Mouse (Mus musculus): ENCODE measurements around the gene Pdia3. TPM values are rescaled to one million over a fixed set of nuclear protein-coding genes. Genes with fewer than 3 reads are reported as not detected.

Pdia3 gene
- polyA plus RNA-seq, 1 experiment from 2014 or later: 491 TPM

GRCm38 (mm10) chr2:121439746-121440145 lies 26.2 kb downstream of the Pdia3 start:
- DNase-seq (ENCODE audit: low spot score): no peak
- 65% methylated on average over 4 of the region's 4 CpGs for WGBS
- H3K27ac ChIP-seq (ENCODE audit: low read depth, low read length): no peak overlapping the region
- no peak overlapping the region for H3K4me2 ChIP-seq
- H3K4me1 ChIP-seq (replicated peaks; ENCODE audit: control insufficient read depth, insufficient read depth, low read length): peaks cover 12% of the 10 kb centered on the region; the same call in 1 of the 2 replicates
- no peak overlapping the region for H3K4me3 ChIP-seq (ENCODE audit: low read depth, low read length)
- H3K9me3 ChIP-seq (ENCODE audit: control insufficient read depth, low read length): no peaks in the 10 kb centered on the region
- H3K9ac ChIP-seq (ENCODE audit: low read depth, low read length): no peak overlapping the region
- H3K27me3 ChIP-seq (replicated peaks; ENCODE audit: control insufficient read depth, insufficient read depth, low read length): 0 out of 2 replicates have a peak, but pooled peaks cover 7% of the 10 kb centered on the region
- H3K36me3 ChIP-seq (ENCODE audit: control insufficient read depth, insufficient read depth, low read length): peaks cover 14% of the 10 kb centered on the region
- no peak for ATAC-seq (replicated peaks; ENCODE audit: low FRiP score)

GRCm38 (mm10) chr2:121440834-121441605 lies 27.4 kb downstream of the Pdia3 start:
- Histone ChIP-seq H3K9me3 (ENCODE audit: control insufficient read depth, low read length) (no peaks in the 10 kb centered on the region), H3K36me3 (ENCODE audit: control insufficient read depth, insufficient read depth, low read length) (peaks cover 8% of the 10 kb centered on the region), H3K4me3 (ENCODE audit: low read depth, low read length) (no peak overlapping the region), H3K9ac (ENCODE audit: low read depth, low read length) (no peak overlapping the region), H3K27ac (ENCODE audit: low read depth, low read length) (no peak overlapping the region), H3K27me3 (replicated peaks; ENCODE audit: control insufficient read depth, insufficient read depth, low read length) (0 out of 2 replicates have a peak, but pooled peaks cover 7% of the 10 kb centered on the region), H3K4me1 (replicated peaks; ENCODE audit: control insufficient read depth, insufficient read depth, low read length) (peaks cover 12% of the 10 kb centered on the region; the same call in 1 of the 2 replicates), H3K4me2 (no peak overlapping the region)
- no peak for ATAC-seq (replicated peaks; ENCODE audit: low FRiP score)
- DNase-seq (ENCODE audit: low spot score): no peak
- 53% methylated on average over 5 of the region's 5 CpGs for WGBS

- WGBS: 13% methylated on average over 11 of the region's 11 CpGs
- ATAC-seq (replicated peaks; ENCODE audit: low FRiP score) (no peak), DNase-seq (ENCODE audit: low spot score) (no peak)
- Histone ChIP-seq H3K27ac (ENCODE audit: low read depth, low read length) (no peak overlapping the region), H3K4me3 (ENCODE audit: low read depth, low read length) (peak overlapping the region; percentile 53), H3K9me3 (ENCODE audit: control insufficient read depth, low read length) (no peaks in the 10 kb centered on the region), H3K36me3 (ENCODE audit: control insufficient read depth, insufficient read depth, low read length) (peaks cover 8% of the 10 kb centered on the region), H3K27me3 (replicated peaks; ENCODE audit: control insufficient read depth, insufficient read depth, low read length) (0 out of 2 replicates have a peak, but pooled peaks cover 7% of the 10 kb centered on the region), H3K4me2 (peak overlapping the region; percentile 90), H3K4me1 (replicated peaks; ENCODE audit: control insufficient read depth, insufficient read depth, low read length) (peaks cover 12% of the 10 kb centered on the region; the same call in 1 of the 2 replicates), H3K9ac (ENCODE audit: low read depth, low read length) (peak overlapping the region; percentile 31; the same call in 1 of the 2 replicates)
Measured at GRCm38 (mm10) chr2:121441800-121442199, 28.2 kb downstream of the Pdia3 start.

DNA sequence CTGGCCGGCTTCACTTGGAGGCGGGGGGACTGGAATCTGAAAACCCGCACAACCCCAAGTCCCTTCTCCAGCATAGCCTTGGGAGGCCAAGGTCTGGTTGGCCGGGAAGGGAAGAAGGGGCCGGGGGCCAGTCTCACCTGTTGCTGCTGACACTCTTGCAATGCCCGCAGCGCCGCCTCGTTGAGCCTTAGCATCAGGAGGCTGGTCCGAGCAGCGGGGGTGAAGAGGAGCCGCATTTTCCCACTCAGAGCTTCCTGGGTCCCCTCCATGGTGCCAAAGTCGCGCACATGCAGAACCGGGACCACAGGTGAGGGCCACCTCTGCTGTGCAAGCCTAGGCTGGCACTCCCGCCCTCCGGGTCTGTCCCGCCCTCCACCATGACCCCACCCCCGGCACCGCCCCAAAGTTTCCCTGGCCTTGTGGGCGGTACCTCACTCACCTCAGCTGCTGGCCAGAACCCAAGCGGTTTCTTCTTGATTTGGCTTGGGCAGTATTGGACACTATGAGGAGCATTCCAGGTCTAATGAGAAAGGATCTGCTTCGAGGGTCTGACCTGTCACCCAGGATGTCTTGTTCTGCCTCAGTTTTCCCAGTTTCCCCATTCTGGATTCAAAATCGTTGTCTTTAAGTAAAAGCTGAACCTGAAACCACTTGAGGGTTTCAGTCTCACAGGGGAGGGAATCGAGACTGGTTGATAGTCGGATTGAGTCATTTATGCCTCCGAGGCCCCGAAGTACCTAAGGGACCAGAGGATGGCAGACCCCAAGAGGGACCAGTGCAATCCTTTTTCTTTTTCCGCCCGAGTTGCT lies 28.9 kb downstream of the Pdia3 start:
- Histone ChIP-seq H3K9ac (ENCODE audit: low read depth, low read length) (peak overlapping the region; percentile 31), H3K4me2 (peak overlapping the region; percentile 90), H3K27me3 (replicated peaks; ENCODE audit: control insufficient read depth, insufficient read depth, low read length) (0 out of 2 replicates have a peak, but pooled peaks cover 7% of the 10 kb centered on the region), H3K4me1 (replicated peaks; ENCODE audit: control insufficient read depth, insufficient read depth, low read length) (peaks cover 12% of the 10 kb centered on the region; the same call in 1 of the 2 replicates), H3K4me3 (ENCODE audit: low read depth, low read length) (peak overlapping the region; percentile 53), H3K36me3 (ENCODE audit: control insufficient read depth, insufficient read depth, low read length) (peaks cover 4% of the 10 kb centered on the region), H3K27ac (ENCODE audit: low read depth, low read length) (no peak overlapping the region), H3K9me3 (ENCODE audit: control insufficient read depth, low read length) (no peaks in the 10 kb centered on the region)
- DNase-seq (ENCODE audit: low spot score) (peak; percentile 83), ATAC-seq (replicated peaks; ENCODE audit: low FRiP score) (peak; percentile 90)
- WGBS: 2% methylated on average over 30 of the region's 30 CpGs

GRCm38 (mm10) chr2:121443068-121443349 lies 29.4 kb downstream of the Pdia3 start:
- Histone ChIP-seq H3K4me1 (replicated peaks; ENCODE audit: control insufficient read depth, insufficient read depth, low read length) (peaks cover 15% of the 10 kb centered on the region), H3K4me2 (peak overlapping the region; percentile 90), H3K27me3 (replicated peaks; ENCODE audit: control insufficient read depth, insufficient read depth, low read length) (0 out of 2 replicates have a peak, but pooled peaks cover 7% of the 10 kb centered on the region), H3K4me3 (ENCODE audit: low read depth, low read length) (peak overlapping the region; percentile 53), H3K9ac (ENCODE audit: low read depth, low read length) (0 out of 2 replicates have a peak overlapping the region, but pooled peaks have one; percentile 31), H3K27ac (ENCODE audit: low read depth, low read length) (no peak overlapping the region), H3K36me3 (ENCODE audit: control insufficient read depth, insufficient read depth, low read length) (peaks cover 4% of the 10 kb centered on the region), H3K9me3 (ENCODE audit: control insufficient read depth, low read length) (no peaks in the 10 kb centered on the region)
- no peak for DNase-seq (ENCODE audit: low spot score)
- WGBS: 27% methylated on average over 8 of the region's 8 CpGs
- ATAC-seq (replicated peaks; ENCODE audit: low FRiP score): no peak

- 85% methylated on average over 1 of the region's 1 CpGs for WGBS
- H3K36me3 ChIP-seq (ENCODE audit: control insufficient read depth, insufficient read depth, low read length): no peaks in the 10 kb centered on the region
- H3K9me3 ChIP-seq (ENCODE audit: control insufficient read depth, low read length): no peaks in the 10 kb centered on the region
- peaks cover 15% of the 10 kb centered on the region for H3K4me1 ChIP-seq (replicated peaks; ENCODE audit: control insufficient read depth, insufficient read depth, low read length)
- peak within 1 kb of the TSS; percentile 90 for H3K4me2 ChIP-seq
- no peak for DNase-seq (ENCODE audit: low spot score)
- 0 out of 2 replicates have a peak within 1 kb of the TSS, but pooled peaks have one; percentile 31 for H3K9ac ChIP-seq (ENCODE audit: low read depth, low read length)
- no peak within 1 kb of the TSS for H3K4me3 ChIP-seq (ENCODE audit: low read depth, low read length)
- 0 out of 2 replicates have a peak, but pooled peaks cover 7% of the 10 kb centered on the region for H3K27me3 ChIP-seq (replicated peaks; ENCODE audit: control insufficient read depth, insufficient read depth, low read length)
- no peak within 1 kb of the TSS for H3K27ac ChIP-seq (ENCODE audit: low read depth, low read length)
- no peak for ATAC-seq (replicated peaks; ENCODE audit: low FRiP score)
Measured at GRCm38 (mm10) chr2:121444178-121444577, 30.6 kb downstream of the Pdia3 start, which contains the start of gene Ell3. Ell3 (minus strand) TSS chr2:121444278.

GRCm38 (mm10) chr2:121445117-121445516 lies 31.5 kb downstream of the Pdia3 start:
- no peak overlapping the region for H3K27ac ChIP-seq (ENCODE audit: low read depth, low read length)
- ATAC-seq (replicated peaks; ENCODE audit: low FRiP score) (no peak), DNase-seq (ENCODE audit: low spot score) (no peak)
- 0 out of 2 replicates have a peak, but pooled peaks cover 7% of the 10 kb centered on the region for H3K27me3 ChIP-seq (replicated peaks; ENCODE audit: control insufficient read depth, insufficient read depth, low read length)
- 72% methylated on average over 3 of the region's 3 CpGs for WGBS
- no peaks in the 10 kb centered on the region for H3K9me3 ChIP-seq (ENCODE audit: control insufficient read depth, low read length)
- H3K9ac ChIP-seq (ENCODE audit: low read depth, low read length): no peak overlapping the region
- H3K4me1 ChIP-seq (replicated peaks; ENCODE audit: control insufficient read depth, insufficient read depth, low read length): peaks cover 15% of the 10 kb centered on the region
- no peaks in the 10 kb centered on the region for H3K36me3 ChIP-seq (ENCODE audit: control insufficient read depth, insufficient read depth, low read length)
- no peak overlapping the region for H3K4me3 ChIP-seq (ENCODE audit: low read depth, low read length)
- H3K4me2 ChIP-seq: no peak overlapping the region

DNA sequence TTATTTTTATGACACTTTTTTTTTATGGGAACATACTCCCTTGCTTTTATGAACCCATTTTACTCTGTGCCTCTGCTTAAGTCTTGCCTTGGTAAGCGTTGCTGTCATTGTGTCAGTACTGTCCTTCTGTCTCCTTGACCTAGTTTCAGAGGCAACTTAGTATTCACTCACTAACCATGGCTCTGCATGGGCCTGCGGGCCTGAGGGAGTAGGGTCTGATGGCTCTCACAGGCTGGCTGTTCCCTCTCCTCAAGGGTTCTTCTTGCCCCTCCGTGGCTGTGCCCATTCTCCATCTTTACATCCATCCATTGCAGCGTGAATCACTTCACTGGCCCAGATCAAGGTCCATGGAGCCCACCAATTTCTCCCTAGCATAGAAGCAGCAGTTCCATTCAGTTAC lies 32.9 kb downstream of the Pdia3 start:
- H3K9ac ChIP-seq (ENCODE audit: low read depth, low read length): no peak overlapping the region
- WGBS: 78% methylated on average over 4 of the region's 4 CpGs
- H3K9me3 ChIP-seq (ENCODE audit: control insufficient read depth, low read length): no peaks in the 10 kb centered on the region
- H3K4me1 ChIP-seq (replicated peaks; ENCODE audit: control insufficient read depth, insufficient read depth, low read length): peaks cover 24% of the 10 kb centered on the region
- DNase-seq (ENCODE audit: low spot score) (no peak), ATAC-seq (replicated peaks; ENCODE audit: low FRiP score) (no peak)
- no peak overlapping the region for H3K4me2 ChIP-seq
- H3K27me3 ChIP-seq (replicated peaks; ENCODE audit: control insufficient read depth, insufficient read depth, low read length): 0 out of 2 replicates have a peak, but pooled peaks cover 5% of the 10 kb centered on the region
- H3K4me3 ChIP-seq (ENCODE audit: low read depth, low read length): no peak overlapping the region
- peaks cover 4% of the 10 kb centered on the region for H3K36me3 ChIP-seq (ENCODE audit: control insufficient read depth, insufficient read depth, low read length)
- H3K27ac ChIP-seq (ENCODE audit: low read depth, low read length): no peak overlapping the region
